9 mouse cellular contexts compared by ENCODE assay signal in genomic region chr1:67181165-67181564, GRCm38 (mm10). TPM values are rescaled to one million over a fixed set of nuclear protein-coding genes. Genes with fewer than 3 reads are reported as not detected.
DNase-seq lines count a peak whose midpoint lies in the region; ATAC-seq lines count a peak whose summit lies in the region.
"Had no signal": no experiment of that assay in that cellular context is flagged by ENCODE, and none has a peak within 500 bp of the region (broad histone marks: within the 10 kb centered on the region; RNA-seq: fewer than 3 reads in every experiment).

No protein-coding gene starts in this region.

- peak; percentile 74 for ATAC-seq in midbrain, embryonic 12.5 days (ENCODE audit: low FRiP score, low read depth)

- no peak overlapping the region for H3K27ac ChIP-seq in midbrain, embryonic 12.5 days (replicated peaks)
- H3K27ac ChIP-seq: lung, embryonic 15.5 days had no signal

- no peaks in the 10 kb centered on the region for H3K36me3 ChIP-seq in midbrain, embryonic 12.5 days
- H3K36me3 ChIP-seq: lung, embryonic 15.5 days had no signal

- no peaks in the 10 kb centered on the region for H3K27me3 ChIP-seq in midbrain, embryonic 12.5 days
- H3K27me3 ChIP-seq: lung, embryonic 15.5 days had no signal

- H3K4me2 ChIP-seq in midbrain, embryonic 12.5 days (replicated peaks), result no peak overlapping the region
- H3K4me2 ChIP-seq: lung, embryonic 15.5 days had no signal

- no peaks in the 10 kb centered on the region for H3K4me1 ChIP-seq in midbrain, embryonic 12.5 days

- H3K9ac ChIP-seq in midbrain, embryonic 12.5 days (replicated peaks), result no peak overlapping the region
- H3K9ac ChIP-seq: lung, embryonic 15.5 days had no signal

- no peaks in the 10 kb centered on the region for H3K9me3 ChIP-seq in midbrain, embryonic 12.5 days
- H3K9me3 ChIP-seq: lung, embryonic 15.5 days had no signal

- H3K4me3 ChIP-seq in midbrain, embryonic 12.5 days, result no peak overlapping the region
- H3K4me3 ChIP-seq: lung, embryonic 15.5 days had no signal

- WGBS in midbrain, embryonic 12.5 days, result 16% methylated on average over 7 of the region's 7 CpGs

- intact Hi-C loops in gastrocnemius, postnatal 14 days (cut with DNase I; ENCODE audit: low total_unique reads), result no loop called here

- peak; percentile 16 to 67 for DNase-seq in heart, adult 18-20 months
- DNase-seq in heart, adult 9 months (ENCODE audit: low spot score in 2 of 2), result no peak
- peak; percentile 72 for DNase-seq in NIH3T3 (ENCODE audit: low read depth)
- peak; percentile 53 to 62 for DNase-seq in cerebellum, postnatal 36 days
- peak; percentile 41 for DNase-seq in gastrocnemius, postnatal 14 days
- peak; percentile 79 to 83 for DNase-seq in layer of hippocampus, postnatal 10 days (ENCODE audit: low spot score in 2 of 2)
- DNase-seq in thymus, postnatal 25 days, result peak; percentile 15

RNA-seq across cellular contexts. Expression of gene Cps1, which starts 58.3 kb away (rescaled TPM):
- under 1 TPM; 0.05 TPM for total RNA-seq in heart, adult 18-20 months (2021)
- under 1 TPM in 1 of 2 experiments, not detected in 1; 0.04 TPM for total RNA-seq in gastrocnemius, postnatal 14 days (2021)
- total RNA-seq in layer of hippocampus, postnatal 10 days (2021), result under 1 TPM; 0.45 to 0.64 TPM
- polyA plus RNA-seq in midbrain, embryonic 12.5 days (2016; fragmentation: Nextera tagmentation; extraction: Ambion mirVana), result 0.08 and 0.24 TPM in 2 replicates

Comparison
In these comparisons a context has a peak if more than half of its experiments do, and no peak if none do; other contexts are left out.
1. DNase-seq: peak in heart, adult 18-20 months (2 of 2), NIH3T3 (single experiment), cerebellum, postnatal 36 days (2 of 2), gastrocnemius, postnatal 14 days (single experiment), layer of hippocampus, postnatal 10 days (2 of 2) and thymus, postnatal 25 days (single experiment); none in heart, adult 9 months (0 of 2).